Mouse (Mus musculus) adipocyte (in vitro differentiated cells): ENCODE results near the gene Tbc1d30.

ENCODE experiments used
- DNase-seq: peaks from one replicate; pipeline ENCODE4 v3.0.0-alpha.2; 2016; ENCODE audit warnings: low spot score

Gene Tbc1d30

GRCm38 (mm10) chr10:121313049-121313448 is 38.0 kb downstream of the Tbc1d30 start:
- no peak for DNase-seq

GRCm38 (mm10) chr10:121310511-121311221 is 40.4 kb downstream of the Tbc1d30 start:
- DNase-seq: no peak

- DNase-seq: no peak
Observed at GRCm38 (mm10) chr10:121309801-121310510, 41.1 kb downstream of the Tbc1d30 start.

DNA sequence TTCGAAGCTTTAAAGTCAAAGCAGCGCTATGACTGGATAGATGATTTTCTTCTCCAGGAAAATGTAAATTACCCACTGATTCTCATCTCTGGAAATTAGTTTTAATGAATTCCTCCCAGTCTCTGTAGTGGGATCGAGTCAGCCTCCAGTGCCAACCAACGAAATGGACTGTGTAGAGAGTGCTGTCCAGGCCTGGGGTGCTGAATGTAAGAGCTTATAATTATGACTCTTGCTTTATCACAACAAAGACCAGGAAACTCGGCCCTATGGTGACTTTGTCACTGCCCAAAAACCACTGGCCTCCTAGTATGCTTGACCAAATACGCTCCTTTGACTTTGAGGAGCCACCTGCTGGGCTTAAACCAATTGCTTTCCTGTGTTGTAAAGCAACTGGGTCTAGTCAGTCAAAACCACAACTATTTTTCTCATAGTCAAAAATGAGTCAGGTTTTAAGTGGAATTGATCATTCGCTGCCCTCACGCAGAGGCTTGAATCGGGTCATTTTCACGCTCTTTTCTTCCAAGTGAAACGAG is 41.9 kb downstream of the Tbc1d30 start:
- DNase-seq: no peak

DNA sequence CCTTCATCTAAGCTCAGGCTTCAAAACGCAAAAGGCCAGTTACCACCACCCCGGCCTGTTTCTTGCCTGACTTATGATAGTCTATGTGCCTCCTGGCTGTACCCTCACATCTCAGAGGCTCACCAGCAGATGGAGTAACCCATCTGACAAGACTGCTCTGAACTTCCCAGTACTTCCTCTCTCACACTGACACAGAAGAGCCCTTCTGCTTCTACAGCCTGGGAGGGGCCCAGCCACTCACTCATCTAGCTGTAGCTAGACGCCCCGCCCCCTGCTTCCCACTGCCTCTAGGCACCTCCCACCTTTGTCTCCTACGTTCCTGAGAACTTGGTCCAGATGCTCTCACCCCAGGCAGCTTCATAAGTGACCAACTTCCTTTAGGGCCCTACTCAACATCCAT is 45.6 kb downstream of the Tbc1d30 start:
- no peak for DNase-seq

DNA sequence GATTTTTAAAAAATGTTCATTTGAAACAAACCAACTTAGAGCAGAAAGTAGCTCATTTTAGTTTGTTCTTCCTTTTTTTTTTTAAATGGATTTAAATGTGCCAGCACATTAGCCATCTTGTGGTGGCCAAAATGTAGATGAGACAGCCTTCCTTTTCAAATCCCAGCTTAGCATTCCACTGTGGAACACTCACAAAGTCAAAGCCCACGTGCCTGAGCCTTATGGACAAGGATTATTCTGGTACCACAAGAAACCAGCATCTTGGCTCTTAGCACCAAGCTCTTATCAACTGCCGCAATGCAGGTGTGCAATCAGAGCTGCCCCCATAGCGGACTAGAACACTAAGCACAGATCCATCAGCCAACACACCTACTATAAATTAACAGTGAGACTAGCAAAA is 47.5 kb downstream of the Tbc1d30 start:
- DNase-seq: no peak

DNA sequence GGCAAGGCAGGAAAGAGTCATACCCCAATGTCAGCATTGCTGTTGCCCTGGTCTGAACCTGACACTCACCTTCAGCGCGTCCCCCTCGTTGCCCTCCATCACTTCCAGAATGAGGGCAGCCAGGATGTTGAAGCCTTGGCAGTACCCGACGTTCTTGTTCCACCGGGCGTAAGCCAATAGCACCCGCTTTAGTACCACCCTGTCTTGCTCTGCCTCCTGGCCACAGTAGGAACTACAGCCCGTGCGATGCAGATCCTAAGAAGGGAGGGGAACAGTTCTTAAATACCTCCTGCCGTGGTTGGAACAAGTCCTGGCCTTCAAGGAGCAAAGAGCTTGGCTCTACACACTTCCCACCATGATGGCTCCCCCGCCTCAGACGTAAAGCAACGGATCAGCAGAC is 49.2 kb downstream of the Tbc1d30 start:
- DNase-seq: no peak

GRCm38 (mm10) chr10:121300659-121301058 is 50.4 kb downstream of the Tbc1d30 start:
- no peak for DNase-seq

DNA sequence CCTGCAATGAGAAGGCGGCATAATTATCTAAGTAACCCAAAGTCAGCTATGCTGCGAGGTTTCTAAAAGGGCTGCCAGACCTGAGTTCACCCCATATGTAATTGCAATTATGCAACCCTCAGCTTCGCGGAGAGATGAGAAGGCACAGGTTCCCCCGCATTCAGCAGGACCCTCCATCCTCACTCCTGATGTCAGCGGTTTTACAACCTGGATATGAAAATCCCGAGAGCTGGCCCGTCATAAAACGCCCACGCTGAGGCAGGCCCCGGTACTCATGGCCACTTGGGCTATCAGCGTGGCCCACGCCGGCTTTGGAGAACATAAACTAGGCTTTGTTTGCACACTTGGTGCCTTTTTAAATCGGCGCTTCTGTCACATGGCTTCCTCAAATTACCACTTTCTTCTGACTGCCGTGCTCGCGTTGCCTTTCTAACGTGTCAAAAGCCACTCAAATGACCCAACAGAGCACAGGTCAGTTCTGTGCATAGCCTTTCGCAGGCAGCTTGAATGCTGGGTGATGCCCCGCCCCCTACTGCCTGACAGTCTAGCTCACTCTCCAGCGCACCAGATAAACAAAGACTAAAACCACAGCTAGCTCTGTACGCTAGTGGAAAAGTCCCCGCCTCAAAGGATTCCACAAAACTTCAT is 53.9 kb downstream of the Tbc1d30 start:
- DNase-seq: no peak

- no peak for DNase-seq
Observed at GRCm38 (mm10) chr10:121294471-121294870, 56.6 kb downstream of the Tbc1d30 start.

DNA sequence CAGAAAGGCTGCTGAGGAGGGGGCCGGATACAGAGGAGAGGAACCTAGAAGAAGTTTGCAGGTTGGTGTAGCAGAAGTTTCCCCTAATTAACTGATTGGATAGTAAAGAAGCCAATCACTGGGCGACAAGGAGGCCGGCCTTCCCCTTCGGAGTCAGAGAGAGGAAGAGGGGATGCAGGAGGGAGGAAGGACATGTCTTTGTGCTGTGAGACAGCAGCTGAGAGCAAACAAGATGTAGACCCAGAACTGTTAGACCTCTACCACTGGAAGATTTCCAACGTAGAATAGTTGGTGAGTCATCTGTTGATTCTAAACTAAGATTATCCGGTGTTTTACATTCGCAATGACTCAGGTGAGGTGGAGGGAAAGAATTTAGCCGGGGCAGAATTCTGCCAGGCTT is 57.2 kb downstream of the Tbc1d30 start:
- DNase-seq: no peak

DNA sequence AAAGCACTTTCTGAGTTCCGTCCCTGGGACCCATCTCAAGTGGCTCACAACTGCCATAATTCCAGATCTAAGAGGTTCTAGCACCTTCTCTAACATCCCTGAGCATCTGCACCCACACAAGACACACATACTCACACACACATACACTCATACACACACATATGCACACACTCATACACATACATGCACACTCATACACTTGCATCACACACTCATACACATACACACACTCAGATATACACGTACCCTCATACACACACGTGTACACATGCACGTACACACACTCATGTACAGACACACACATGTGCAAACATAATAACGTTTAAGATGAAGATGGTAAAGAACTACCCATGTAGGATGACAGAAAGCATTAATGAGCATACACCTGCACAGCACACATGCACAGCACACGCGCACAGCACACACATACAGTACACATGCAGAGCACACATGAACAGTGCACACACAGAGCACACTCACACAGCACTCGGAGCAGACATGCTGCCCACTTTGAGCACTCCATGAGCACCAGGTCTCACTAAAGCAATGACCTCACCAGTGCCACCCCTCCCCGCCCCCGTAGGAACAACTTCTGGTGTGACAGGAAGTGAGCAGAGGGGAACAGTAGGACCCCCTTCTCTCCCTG is 59.7 kb downstream of the Tbc1d30 start:
- no peak for DNase-seq

GRCm38 (mm10) chr10:121290682-121291078 is 60.4 kb downstream of the Tbc1d30 start:
- DNase-seq: no peak

GRCm38 (mm10) chr10:121289970-121290681 is 61.0 kb downstream of the Tbc1d30 start:
- DNase-seq: peak; percentile 18

GRCm38 (mm10) chr10:121282926-121283325 is 68.2 kb downstream of the Tbc1d30 start:
- DNase-seq: no peak

- no peak for DNase-seq
Observed at GRCm38 (mm10) chr10:121282436-121282835, 68.6 kb downstream of the Tbc1d30 start.

- DNase-seq: no peak
Observed at GRCm38 (mm10) chr10:121280943-121281342, 70.1 kb downstream of the Tbc1d30 start.

- DNase-seq: no peak
Observed at GRCm38 (mm10) chr10:121277022-121277471, 74.0 kb downstream of the Tbc1d30 start.

- DNase-seq: no peak
Observed at GRCm38 (mm10) chr10:121274964-121275363, 76.1 kb downstream of the Tbc1d30 start.

- DNase-seq: no peak
Observed at GRCm38 (mm10) chr10:121271002-121271401, 80.1 kb downstream of the Tbc1d30 start.

GRCm38 (mm10) chr10:121268771-121269170 is 82.3 kb downstream of the Tbc1d30 start:
- no peak for DNase-seq

GRCm38 (mm10) chr10:121264204-121264575 is 86.9 kb downstream of the Tbc1d30 start:
- no peak for DNase-seq
